Mouse (Mus musculus) thymus, postnatal 14 days (tissue): ENCODE data around the gene Sdad1.
"Not testable (repeated sequence)": the region's sequence is repeated elsewhere in the genome, so short reads cannot be mapped to it uniquely, and the experiment has no call there.

Experiments used
- DNase-seq: peaks from one replicate; pipeline ENCODE4 v3.0.0; 2021

The Sdad1 gene

GRCm38 (mm10) chr5:92309681-92310511 is at the start of gene Sdad1:
Sdad1 (minus strand) TSS chr5:92310479.
- DNase-seq: peak; percentile 93

- no peak for DNase-seq
Observed at GRCm38 (mm10) chr5:92358767-92359455, 48.6 kb upstream of the Sdad1 start.

GRCm38 (mm10) chr5:92358033-92358432 is 47.8 kb upstream of the Sdad1 start:
- no peak for DNase-seq

- DNase-seq: peak; percentile 50
Observed at GRCm38 (mm10) chr5:92353517-92353916, 43.2 kb upstream of the Sdad1 start.

- not testable (repeated sequence) for DNase-seq
Observed at GRCm38 (mm10) chr5:92352716-92353115, 42.4 kb upstream of the Sdad1 start.

GRCm38 (mm10) chr5:92349731-92350130 is 39.5 kb upstream of the Sdad1 start:
- DNase-seq: no peak

GRCm38 (mm10) chr5:92348794-92349413 is 38.6 kb upstream of the Sdad1 start, which contains the start of gene Cxcl10:
Cxcl10 (minus strand) TSS chr5:92348889.
- peak; percentile 67 for DNase-seq

- DNase-seq: no peak
Observed at GRCm38 (mm10) chr5:92345006-92345405, 34.7 kb upstream of the Sdad1 start.

- DNase-seq: no peak
Observed at GRCm38 (mm10) chr5:92340606-92341005, 30.3 kb upstream of the Sdad1 start.

GRCm38 (mm10) chr5:92336743-92337142 is 26.5 kb upstream of the Sdad1 start:
- no peak for DNase-seq

GRCm38 (mm10) chr5:92332359-92332840 is 22.1 kb upstream of the Sdad1 start:
- no peak for DNase-seq

- no peak for DNase-seq
Observed at GRCm38 (mm10) chr5:92331635-92332338, 21.5 kb upstream of the Sdad1 start, which contains the start of gene Art3. Art3 (plus strand) TSS chr5:92331827.

- DNase-seq: no peak
Observed at GRCm38 (mm10) chr5:92331122-92331521, 20.8 kb upstream of the Sdad1 start.

- no peak for DNase-seq
Observed at GRCm38 (mm10) chr5:92327929-92328328, 17.6 kb upstream of the Sdad1 start, which contains the start of gene Cxcl9. Cxcl9 (minus strand) TSS chr5:92328079.

GRCm38 (mm10) chr5:92327367-92327766 is 17.1 kb upstream of the Sdad1 start:
- no peak for DNase-seq

- no peak for DNase-seq
Observed at GRCm38 (mm10) chr5:92323264-92323663, 13.0 kb upstream of the Sdad1 start.

GRCm38 (mm10) chr5:92322612-92323011 is 12.3 kb upstream of the Sdad1 start:
- no peak for DNase-seq

GRCm38 (mm10) chr5:92321631-92322400 is 11.5 kb upstream of the Sdad1 start:
- no peak for DNase-seq

- no peak for DNase-seq
Observed at GRCm38 (mm10) chr5:92318596-92318995, 8.3 kb upstream of the Sdad1 start.

GRCm38 (mm10) chr5:92318119-92318518 is 7.8 kb upstream of the Sdad1 start:
- no peak for DNase-seq

GRCm38 (mm10) chr5:92313776-92314175 is 3.5 kb upstream of the Sdad1 start:
- DNase-seq: no peak
